Mouse (Mus musculus) MEL (cell line): ENCODE data around the gene Ank2.

Experiments used
- CTCF ChIP-seq, 3 experiments: IDR thresholded peaks in 2 of 3; conservative IDR thresholded peaks in 1 of 3; 2 replicates each; pipeline ENCODE4 v1.5.1; 2011 to 2012; ENCODE audit warnings: low read length in 3 of 3, low read depth in 2 of 3, mild to moderate bottlenecking in 2 of 3, improper control_type of control experiment in 1 of 3, inconsistent platforms in 1 of 3, mixed read lengths in 1 of 3, moderate library complexity in 1 of 3; ENCODE audit not compliant: control insufficient read depth in 1 of 3, insufficient read depth in 1 of 3, poor library complexity in 1 of 3, severe bottlenecking in 1 of 3
- GATA1 ChIP-seq: IDR thresholded peaks from 2 replicates; pipeline ENCODE4 v1.6.1; 2011; ENCODE audit warnings: low read depth, low read length, improper control_type of control experiment
- POLR2AphosphoS2 ChIP-seq: IDR thresholded peaks from 2 replicates; pipeline ENCODE4 v1.6.1; 2011; ENCODE audit warnings: low read length, improper control_type of control experiment

DNA sequence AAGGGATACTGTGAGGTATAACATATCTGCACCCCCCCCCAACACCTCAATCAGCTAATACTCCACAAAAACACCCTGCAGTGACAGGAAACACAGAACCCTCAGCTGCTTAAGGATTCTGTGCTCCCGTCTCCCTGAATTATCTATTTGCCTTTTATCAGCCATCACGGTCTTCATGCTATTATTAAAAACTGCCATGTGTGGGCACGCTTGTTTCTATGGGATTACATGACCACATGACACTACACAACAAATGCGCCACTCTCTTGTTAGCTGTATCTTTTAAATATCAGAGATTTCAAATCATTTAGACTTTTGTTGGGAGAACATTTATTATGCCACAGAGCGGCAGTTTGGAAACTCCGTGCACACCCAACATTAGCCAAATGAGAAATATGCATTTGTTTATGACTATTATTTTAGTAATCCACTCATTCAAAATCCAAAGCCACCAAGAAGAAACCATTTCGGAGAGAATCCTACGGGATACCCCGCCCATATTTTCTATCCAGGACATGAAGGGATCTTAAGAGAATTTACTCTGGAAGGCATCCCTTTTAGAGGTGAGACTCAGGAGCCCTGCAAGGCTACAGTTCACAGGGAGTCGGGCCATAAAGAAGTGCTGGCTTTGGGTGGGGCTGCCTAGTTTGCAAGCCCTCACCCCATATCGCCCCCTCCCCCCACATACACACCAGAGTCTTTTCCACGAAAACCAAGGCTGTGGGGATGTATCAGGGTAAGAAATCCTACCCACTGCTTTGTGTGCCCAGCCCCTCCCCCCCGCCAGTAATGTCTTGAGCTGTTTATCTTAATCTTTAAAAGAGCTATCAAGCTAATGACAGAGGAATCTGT lies 274.6 kb downstream of the Ank2 start:
- TF ChIP-seq CTCF (IDR thresholded peaks at IDR 0.05 in 2 of 3, conservative IDR thresholded peaks at IDR 0.05 in 1 of 3; ENCODE audit: control insufficient read depth in 1 of 3, insufficient read depth in 1 of 3, low read depth in 2 of 3, low read length in 3 of 3, poor library complexity in 1 of 3, severe bottlenecking in 1 of 3) (no peak), POLR2AphosphoS2 (no peak), GATA1 (no peak)
